Mouse (Mus musculus) testis, postnatal 10 days (tissue): ENCODE measurements around the gene Prkcb.

Source experiments
- DNase-seq: peaks from one replicate; pipeline ENCODE4 v3.0.0; 2021; ENCODE audit warnings: low spot score

Prkcb gene

GRCm38 (mm10) chr7:122520850-122521638 is 232.5 kb downstream of the Prkcb start:
- no peak for DNase-seq

GRCm38 (mm10) chr7:122528201-122528600 is 239.7 kb downstream of the Prkcb start:
- DNase-seq: no peak

GRCm38 (mm10) chr7:122528646-122529045 is 240.1 kb downstream of the Prkcb start:
- DNase-seq: no peak

- no peak for DNase-seq
These were observed 245.2 kb downstream of the Prkcb start for GRCm38 (mm10) chr7:122533566-122534360.

GRCm38 (mm10) chr7:122544616-122545015 is 256.1 kb downstream of the Prkcb start:
- no peak for DNase-seq

GRCm38 (mm10) chr7:122556575-122557140 is 268.1 kb downstream of the Prkcb start:
- DNase-seq: no peak

- no peak for DNase-seq
These were observed 269.7 kb downstream of the Prkcb start for GRCm38 (mm10) chr7:122558085-122558811.

- no peak for DNase-seq
These were observed 270.4 kb downstream of the Prkcb start for GRCm38 (mm10) chr7:122558912-122559311.

- no peak for DNase-seq
These were observed 274.0 kb downstream of the Prkcb start for GRCm38 (mm10) chr7:122562586-122562985.

GRCm38 (mm10) chr7:122565371-122565770 is 276.8 kb downstream of the Prkcb start:
- DNase-seq: no peak

GRCm38 (mm10) chr7:122566011-122566410 is 277.5 kb downstream of the Prkcb start:
- no peak for DNase-seq

GRCm38 (mm10) chr7:122568787-122569186 is 280.2 kb downstream of the Prkcb start:
- DNase-seq: no peak

- DNase-seq: no peak
These were observed 281.9 kb downstream of the Prkcb start for GRCm38 (mm10) chr7:122570407-122570806.

- DNase-seq: no peak
These were observed 284.6 kb downstream of the Prkcb start for GRCm38 (mm10) chr7:122573101-122573635.

- no peak for DNase-seq
These were observed 285.9 kb downstream of the Prkcb start for GRCm38 (mm10) chr7:122574418-122574817.

GRCm38 (mm10) chr7:122575056-122575455 is 286.5 kb downstream of the Prkcb start:
- DNase-seq: no peak

- DNase-seq: peak; percentile 56
These were observed 287.0 kb downstream of the Prkcb start for GRCm38 (mm10) chr7:122575506-122575905.

GRCm38 (mm10) chr7:122577571-122577970 is 289.0 kb downstream of the Prkcb start:
- DNase-seq: no peak

- DNase-seq: no peak
These were observed 291.1 kb downstream of the Prkcb start for GRCm38 (mm10) chr7:122579461-122580157.

- no peak for DNase-seq
These were observed 291.6 kb downstream of the Prkcb start for GRCm38 (mm10) chr7:122580158-122580475.

GRCm38 (mm10) chr7:122584421-122585151 is 296.0 kb downstream of the Prkcb start:
- no peak for DNase-seq
